Mouse (Mus musculus): ENCODE measurements at regions not wholly inside any gene's neighbourhood (a gene's known extent, or its start where the extent isn't known, plus 50 kb on each side); places are given as distances from the start of the nearest gene placed in this dataset.

- no peak overlapping the region for H3K27ac ChIP-seq
- no peaks in the 10 kb centered on the region for H3K27me3 ChIP-seq (ENCODE audit: poor library complexity, severe bottlenecking)
- H3K9me3 ChIP-seq: no peaks in the 10 kb centered on the region
- no peak for DNase-seq (ENCODE audit: extremely low spot score, low spot score)
- H3K36me3 ChIP-seq (replicated peaks): no peaks in the 10 kb centered on the region
- 83% methylated on average over 2 of the region's 2 CpGs for WGBS
- H3K4me3 ChIP-seq: no peak overlapping the region
- no peaks in the 10 kb centered on the region for H3K4me1 ChIP-seq
Observed at GRCm38 (mm10) chr15:61327925-61328324, 405.1 kb upstream of the A1bg start.

DNA sequence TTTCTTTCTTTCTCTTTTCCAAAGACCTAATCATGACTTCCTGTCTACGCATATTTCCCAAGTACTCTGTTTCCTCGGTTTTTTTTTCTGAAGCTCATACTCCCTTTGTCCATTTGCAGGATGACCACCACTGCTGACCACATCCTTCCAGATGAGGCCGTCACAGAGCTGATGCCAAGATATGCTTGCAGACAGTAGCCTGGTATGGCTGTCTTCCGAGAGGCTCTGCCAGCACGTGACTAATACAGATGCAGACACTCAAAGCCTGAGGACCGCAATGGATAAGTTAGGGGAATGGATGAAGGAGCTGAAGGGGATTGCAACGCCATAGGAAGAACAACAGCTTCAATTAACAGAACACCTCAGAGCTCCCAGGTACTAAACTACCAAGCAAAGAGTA, 399.4 kb upstream of the A1bg start:
- 93% methylated on average over 7 of the region's 7 CpGs for WGBS
- Histone ChIP-seq H3K27me3 (ENCODE audit: poor library complexity, severe bottlenecking) (no peaks in the 10 kb centered on the region), H3K4me1 (no peaks in the 10 kb centered on the region), H3K27ac (no peak overlapping the region), H3K9me3 (0 out of 2 replicates have a peak, but pooled peaks cover 2% of the 10 kb centered on the region), H3K4me3 (no peak overlapping the region), H3K36me3 (replicated peaks) (no peaks in the 10 kb centered on the region)
- DNase-seq (ENCODE audit: extremely low spot score, low spot score): no peak

GRCm38 (mm10) chr15:61309452-61310165, 386.8 kb upstream of the A1bg start:
- H3K4me1 ChIP-seq: no peaks in the 10 kb centered on the region
- H3K9me3 ChIP-seq: no peaks in the 10 kb centered on the region
- WGBS: 86% methylated on average over 6 of the region's 6 CpGs
- DNase-seq (ENCODE audit: extremely low spot score, low spot score): no peak
- H3K4me3 ChIP-seq: no peak overlapping the region
- H3K27ac ChIP-seq: no peak overlapping the region
- H3K36me3 ChIP-seq (replicated peaks): no peaks in the 10 kb centered on the region
- no peaks in the 10 kb centered on the region for H3K27me3 ChIP-seq (ENCODE audit: poor library complexity, severe bottlenecking)

GRCm38 (mm10) chr15:61308936-61309335, 386.1 kb upstream of the A1bg start:
- H3K27me3 ChIP-seq (ENCODE audit: poor library complexity, severe bottlenecking): no peaks in the 10 kb centered on the region
- H3K4me1 ChIP-seq: no peaks in the 10 kb centered on the region
- H3K36me3 ChIP-seq (replicated peaks): no peaks in the 10 kb centered on the region
- no peak overlapping the region for H3K27ac ChIP-seq
- H3K9me3 ChIP-seq: no peaks in the 10 kb centered on the region
- H3K4me3 ChIP-seq: no peak overlapping the region
- DNase-seq (ENCODE audit: extremely low spot score, low spot score): no peak
- 88% methylated on average over 4 of the region's 4 CpGs for WGBS

- Histone ChIP-seq H3K9me3 (no peaks in the 10 kb centered on the region), H3K36me3 (replicated peaks) (no peaks in the 10 kb centered on the region), H3K4me3 (no peak overlapping the region), H3K4me1 (no peaks in the 10 kb centered on the region), H3K27me3 (ENCODE audit: poor library complexity, severe bottlenecking) (no peaks in the 10 kb centered on the region), H3K27ac (no peak overlapping the region)
- no peak for DNase-seq (ENCODE audit: extremely low spot score, low spot score)
- WGBS: 89% methylated on average over 3 of the region's 3 CpGs
Observed at GRCm38 (mm10) chr15:61304546-61304945, 381.7 kb upstream of the A1bg start.

GRCm38 (mm10) chr15:61299796-61300195, 377.0 kb upstream of the A1bg start:
- H3K27me3 ChIP-seq (ENCODE audit: poor library complexity, severe bottlenecking): no peaks in the 10 kb centered on the region
- H3K4me3 ChIP-seq: no peak overlapping the region
- H3K36me3 ChIP-seq (replicated peaks): no peaks in the 10 kb centered on the region
- DNase-seq (ENCODE audit: extremely low spot score, low spot score): no peak
- no peak overlapping the region for H3K27ac ChIP-seq
- WGBS: 94% methylated on average over 6 of the region's 6 CpGs
- no peaks in the 10 kb centered on the region for H3K9me3 ChIP-seq
- no peaks in the 10 kb centered on the region for H3K4me1 ChIP-seq

GRCm38 (mm10) chr15:61297447-61298208, 374.8 kb upstream of the A1bg start:
- Histone ChIP-seq H3K9me3 (no peaks in the 10 kb centered on the region), H3K4me1 (no peaks in the 10 kb centered on the region), H3K4me3 (no peak overlapping the region), H3K27me3 (ENCODE audit: poor library complexity, severe bottlenecking) (no peaks in the 10 kb centered on the region), H3K36me3 (replicated peaks) (no peaks in the 10 kb centered on the region), H3K27ac (no peak overlapping the region)
- 88% methylated on average over 5 of the region's 5 CpGs for WGBS
- DNase-seq (ENCODE audit: extremely low spot score, low spot score): no peak

GRCm38 (mm10) chr15:61294616-61295015, 371.8 kb upstream of the A1bg start:
- WGBS: 86% methylated on average over 2 of the region's 2 CpGs
- H3K9me3 ChIP-seq: no peaks in the 10 kb centered on the region

GRCm38 (mm10) chr15:61294131-61294530, 371.3 kb upstream of the A1bg start:
- H3K36me3 ChIP-seq (replicated peaks): no peaks in the 10 kb centered on the region
- no peak overlapping the region for H3K27ac ChIP-seq
- H3K4me1 ChIP-seq: no peaks in the 10 kb centered on the region
- no peaks in the 10 kb centered on the region for H3K27me3 ChIP-seq (ENCODE audit: poor library complexity, severe bottlenecking)
- DNase-seq (ENCODE audit: extremely low spot score, low spot score): no peak
- H3K4me3 ChIP-seq: no peak overlapping the region
- 88% methylated on average over 4 of the region's 4 CpGs for WGBS
- no peaks in the 10 kb centered on the region for H3K9me3 ChIP-seq

More at GRCm38 (mm10) chr15:61294616-61295015, 371.8 kb upstream of the A1bg start:
- Histone ChIP-seq H3K4me1 (no peaks in the 10 kb centered on the region), H3K27me3 (ENCODE audit: poor library complexity, severe bottlenecking) (no peaks in the 10 kb centered on the region), H3K36me3 (replicated peaks) (no peaks in the 10 kb centered on the region), H3K27ac (no peak overlapping the region), H3K4me3 (no peak overlapping the region)
- DNase-seq (ENCODE audit: extremely low spot score, low spot score): no peak

GRCm38 (mm10) chr15:61268766-61269165, 346.0 kb upstream of the A1bg start:
- no peak overlapping the region for H3K27ac ChIP-seq
- WGBS: 66% methylated on average over 4 of the region's 4 CpGs
- no peak for DNase-seq (ENCODE audit: extremely low spot score, low spot score)
- no peaks in the 10 kb centered on the region for H3K27me3 ChIP-seq (ENCODE audit: poor library complexity, severe bottlenecking)
- no peaks in the 10 kb centered on the region for H3K9me3 ChIP-seq
- no peaks in the 10 kb centered on the region for H3K36me3 ChIP-seq (replicated peaks)
- no peak overlapping the region for H3K4me3 ChIP-seq
- H3K4me1 ChIP-seq: no peaks in the 10 kb centered on the region

DNA sequence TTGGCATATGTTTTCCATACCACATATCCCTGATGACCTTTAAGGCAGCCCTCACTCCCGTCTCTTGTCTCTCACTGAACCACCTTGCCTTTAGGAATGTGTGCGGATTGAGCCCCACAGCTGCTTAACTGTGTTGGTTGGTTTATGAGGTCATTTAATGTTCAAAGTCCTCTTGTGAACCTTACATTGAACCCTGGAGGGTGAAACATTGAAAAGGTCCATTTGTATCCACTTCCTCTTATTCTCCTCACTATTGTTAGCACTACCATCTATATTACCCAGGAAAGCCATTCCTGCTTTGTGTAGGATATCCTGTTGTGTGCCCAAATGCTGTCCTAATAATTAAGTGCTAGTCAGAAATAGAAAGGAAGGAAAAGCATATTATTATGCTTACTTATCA, 336.2 kb upstream of the A1bg start:
- Histone ChIP-seq H3K9me3 (no peaks in the 10 kb centered on the region), H3K4me3 (no peak overlapping the region), H3K27ac (no peak overlapping the region), H3K36me3 (replicated peaks) (no peaks in the 10 kb centered on the region), H3K27me3 (ENCODE audit: poor library complexity, severe bottlenecking) (no peaks in the 10 kb centered on the region), H3K4me1 (no peaks in the 10 kb centered on the region)
- no peak for DNase-seq (ENCODE audit: extremely low spot score, low spot score)
- WGBS: 83% methylated on average over 2 of the region's 2 CpGs

DNA sequence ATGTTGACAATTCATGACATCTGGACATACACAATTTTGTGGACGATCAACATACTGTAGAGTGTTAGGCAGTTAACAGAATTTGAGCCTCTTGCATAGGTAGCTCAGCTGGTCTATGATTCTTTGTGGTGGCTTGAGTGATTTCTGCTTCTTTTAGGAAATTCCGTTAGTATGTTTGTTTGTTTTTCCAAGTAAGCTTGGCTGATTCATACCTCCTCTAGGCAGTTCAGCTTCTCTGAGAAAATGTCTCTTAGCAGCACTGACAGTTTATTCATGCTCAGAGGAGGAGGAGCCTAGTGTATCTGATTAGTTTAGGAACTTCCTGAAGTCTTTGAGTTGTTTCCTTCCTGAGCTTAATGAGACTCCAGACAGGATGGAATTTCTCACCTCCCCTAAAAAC, 321.7 kb upstream of the A1bg start:
- 90% methylated on average over 2 of the region's 2 CpGs for WGBS
- H3K27me3 ChIP-seq (ENCODE audit: poor library complexity, severe bottlenecking): no peaks in the 10 kb centered on the region
- no peaks in the 10 kb centered on the region for H3K36me3 ChIP-seq (replicated peaks)

DNA sequence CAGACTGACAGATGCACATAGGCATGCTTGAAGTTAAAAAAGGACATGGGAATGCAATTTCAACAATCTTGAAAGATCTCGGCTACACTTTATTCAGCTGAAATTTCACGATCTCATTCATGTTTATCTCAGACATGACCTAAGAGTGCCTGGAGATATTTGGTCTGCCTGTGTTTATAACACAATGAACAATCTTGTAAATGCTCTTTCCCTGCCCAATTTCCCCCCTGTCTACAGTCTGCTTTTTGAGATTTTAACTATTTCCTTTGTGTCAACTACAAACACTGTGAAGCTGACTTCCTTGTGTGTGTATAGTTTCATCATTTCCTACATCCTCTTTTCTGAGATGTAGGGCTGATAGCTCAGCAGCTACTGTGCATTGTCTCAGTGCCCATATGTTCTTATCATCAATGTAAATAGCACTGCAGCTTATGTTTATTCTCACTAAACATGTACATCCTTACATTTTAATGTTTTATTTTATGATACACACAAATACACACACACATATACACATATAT, 319.4 kb upstream of the A1bg start:
- WGBS: 91% methylated on average over 2 of the region's 2 CpGs
- DNase-seq (ENCODE audit: extremely low spot score, low spot score): no peak
- Histone ChIP-seq H3K4me1 (peaks cover 19% of the 10 kb centered on the region), H3K9me3 (no peaks in the 10 kb centered on the region), H3K36me3 (replicated peaks) (no peaks in the 10 kb centered on the region), H3K4me3 (no peak overlapping the region), H3K27me3 (ENCODE audit: poor library complexity, severe bottlenecking) (no peaks in the 10 kb centered on the region), H3K27ac (no peak overlapping the region)

More for the DNA sequence above, 321.7 kb upstream of the A1bg start:
- peaks cover 10% of the 10 kb centered on the region for H3K4me1 ChIP-seq
- H3K27ac ChIP-seq: no peak overlapping the region
- H3K9me3 ChIP-seq: no peaks in the 10 kb centered on the region
- no peak overlapping the region for H3K4me3 ChIP-seq
- DNase-seq (ENCODE audit: extremely low spot score, low spot score): no peak
